Mouse (Mus musculus): ENCODE measurements around the gene Rps13.

DNA sequence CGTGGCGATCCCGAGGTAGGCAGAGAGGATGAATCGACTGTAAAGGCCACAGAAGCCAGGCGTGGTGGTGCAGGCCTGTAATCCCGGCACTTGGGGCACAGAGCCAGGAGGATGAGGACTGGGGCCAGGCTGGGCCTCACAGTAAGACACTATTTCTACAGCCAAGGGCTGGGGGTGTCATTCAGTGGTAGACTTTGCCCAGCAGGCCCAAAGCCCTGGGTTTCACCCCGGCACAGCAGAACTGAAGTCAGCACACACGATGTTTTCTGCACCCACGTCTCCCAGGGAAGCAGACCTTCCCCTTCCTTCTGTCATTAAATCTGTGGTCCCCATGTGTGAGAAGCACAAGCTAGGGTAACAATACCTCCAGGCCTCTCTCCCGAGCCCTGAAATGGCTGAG lies 35.6 kb downstream of the Rps13 start:
- no peak for TF ChIP-seq TAL1 (IDR thresholded peaks at IDR 0.05; ENCODE audit: low read length)
- TF ChIP-seq GATA1 (IDR thresholded peaks at IDR 0.05; ENCODE audit: low read length): no peak
